Mouse (Mus musculus) cerebellum, adult 2 months (tissue): ENCODE results near the gene Cstb. TPM values are rescaled to one million over a fixed set of nuclear protein-coding genes. Genes with fewer than 3 reads are reported as not detected.
A peak's percentile ranks its signal among the peaks of the same experiment; 100 is the strongest.

Experiments used
- DNase-seq, 2 experiments: peaks; one replicate each; pipeline ENCODE4 v3.0.0; 2021
- H3K27ac ChIP-seq: fragments of 200-500 bp; 2 replicates; pipeline ENCODE4 v1.5.1; 2012; ENCODE audit warnings: low read length, control low read depth, inconsistent platforms; ENCODE audit not compliant: insufficient read depth
- H3K27me3 ChIP-seq: fragments of 200-500 bp; 2 replicates; pipeline ENCODE4 v1.6.1; 2012; ENCODE audit warnings: inconsistent platforms, mild to moderate bottlenecking, low read length, moderate library complexity; ENCODE audit not compliant: control insufficient read depth, insufficient read depth
- H3K4me1 ChIP-seq: fragments of 200-500 bp; 2 replicates; pipeline ENCODE4 v1.6.1; 2011; ENCODE audit warnings: low read length; ENCODE audit not compliant: control insufficient read depth, insufficient read depth
- H3K4me3 ChIP-seq: fragments of 200-500 bp; replicated peaks from 2 replicates; pipeline ENCODE3; 2011; ENCODE audit warnings: mild to moderate bottlenecking, low read depth, low read length, control low read depth; ENCODE audit not compliant: insufficient read depth
- CTCF ChIP-seq: fragments of 200-500 bp; IDR thresholded peaks from 2 replicates; pipeline ENCODE4 v1.5.1; 2011; ENCODE audit warnings: low read depth, mild to moderate bottlenecking, control low read depth, low read length, moderate library complexity, borderline replicate concordance; ENCODE audit not compliant: insufficient read depth
- POLR2A ChIP-seq: fragments of 200-500 bp; IDR thresholded peaks from 2 replicates; pipeline ENCODE4 v1.6.1; 2011; ENCODE audit warnings: low read length, control low read depth, borderline replicate concordance; ENCODE audit not compliant: insufficient read depth
- WGBS: fragments of 180-500 bp; shearing (Covaris S2); methylation state at CpG from one replicate; pipeline ENCODE4 v1.1.7; 2018; 5-methylcytosine and 5-hydroxymethylcytosine counted together
- polyA plus RNA-seq: library from polyadenylated mRNA; depleted of rRNA; stranded (reverse); fragments of >200 nt; gene quantifications from 2 replicates; pipeline ENCODE4 v1.2.3, GENCODE M21; 2012

Cstb gene
- polyA plus RNA-seq, 1 experiment = 112 TPM

DNA sequence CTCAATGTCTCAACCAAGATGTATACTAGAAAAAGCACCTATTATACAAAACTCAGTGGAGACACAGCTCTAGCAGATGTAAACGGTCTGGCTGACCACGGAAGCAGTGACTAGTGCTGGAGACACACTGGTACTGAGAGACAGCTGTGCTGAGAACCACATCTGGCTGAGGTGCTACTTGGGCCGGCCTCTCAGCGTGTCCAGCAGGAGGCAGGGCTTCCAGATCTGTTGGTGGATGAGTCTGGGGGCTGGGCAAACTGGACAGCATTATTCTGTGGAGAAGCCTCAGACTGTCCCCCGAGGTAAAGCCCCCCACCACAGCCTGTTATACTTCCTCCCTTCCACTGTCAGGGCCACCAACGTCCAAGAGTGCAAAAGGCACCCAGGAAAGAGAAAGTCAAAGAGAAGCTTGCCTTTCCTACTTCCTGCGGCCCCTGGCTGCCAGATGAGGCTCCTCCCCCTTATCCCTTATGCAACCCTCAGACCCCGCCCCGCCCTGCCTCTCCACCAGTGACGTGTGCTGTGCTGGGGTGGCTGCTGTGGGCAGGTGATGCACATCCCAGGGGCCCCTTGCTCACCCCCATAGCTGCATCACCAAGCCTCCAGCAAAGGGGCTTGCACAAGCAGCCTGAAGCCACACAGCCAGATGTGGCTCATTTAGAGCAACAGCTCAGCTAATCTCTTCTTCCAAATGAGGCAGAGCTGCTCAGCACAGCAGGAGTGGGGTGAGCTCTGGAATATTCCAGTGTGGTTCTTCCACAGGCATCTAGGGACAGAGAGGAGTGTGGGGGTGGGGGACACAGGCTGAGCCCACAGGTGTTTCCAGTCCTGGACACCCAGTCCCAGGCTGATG, 32.3 kb downstream of the Cstb start:
- DNase-seq = no peak
- TF ChIP-seq POLR2A (no peak), CTCF (no peak)
- Histone ChIP-seq H3K4me1 (peaks cover 41% of the 10 kb centered on the region), H3K4me3 (no peak overlapping the region), H3K27me3 (no peaks in the 10 kb centered on the region), H3K27ac (0 out of 2 replicates have a peak overlapping the region, but pooled peaks have one; percentile 4)
- 67% methylated on average over 10 of the region's 10 CpGs for WGBS

DNA sequence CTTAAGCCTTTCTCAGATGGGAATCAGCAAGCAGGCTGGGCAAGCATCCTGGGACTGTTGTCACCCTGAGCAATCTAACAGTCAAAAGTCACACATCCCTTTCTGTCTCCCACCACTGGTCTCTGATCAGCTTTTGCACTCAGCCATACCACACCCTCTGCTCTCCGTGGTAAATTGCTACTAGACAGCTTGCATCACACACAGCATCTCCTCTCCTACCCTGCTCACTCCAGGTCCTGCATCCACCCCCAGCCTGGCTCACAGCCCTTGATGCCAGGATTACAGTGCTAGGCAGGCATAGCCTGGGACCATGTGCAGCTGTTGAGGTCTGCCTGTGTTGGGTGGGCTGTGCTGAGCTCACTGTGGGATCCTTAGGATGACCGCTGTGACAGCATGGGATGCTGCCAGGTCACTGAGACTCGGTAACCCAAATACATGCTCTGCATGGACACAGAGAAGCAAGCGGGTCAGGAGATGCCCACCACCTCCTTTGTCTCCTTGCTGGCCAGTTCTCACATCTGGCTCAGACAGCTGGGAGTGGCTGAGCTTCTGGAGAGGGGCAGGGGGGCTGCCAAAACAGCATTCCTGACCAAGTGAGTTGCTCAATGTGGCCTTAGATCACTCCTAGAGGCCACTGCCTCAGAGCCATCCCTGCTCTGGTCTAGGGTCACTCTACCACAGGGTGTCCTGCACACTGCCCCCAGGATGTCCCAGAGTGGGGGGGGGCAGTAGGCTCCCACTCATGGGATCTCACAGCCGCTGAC, 33.1 kb downstream of the Cstb start:
- Histone ChIP-seq H3K4me1 (peaks cover 46% of the 10 kb centered on the region), H3K4me3 (no peak overlapping the region), H3K27ac (0 out of 2 replicates have a peak overlapping the region, but pooled peaks have one; percentile 43), H3K27me3 (no peaks in the 10 kb centered on the region)
- WGBS = 28% methylated on average over 5 of the region's 5 CpGs
- no peak for TF ChIP-seq CTCF
- TF ChIP-seq POLR2A = no peak
- no peak for DNase-seq

DNA sequence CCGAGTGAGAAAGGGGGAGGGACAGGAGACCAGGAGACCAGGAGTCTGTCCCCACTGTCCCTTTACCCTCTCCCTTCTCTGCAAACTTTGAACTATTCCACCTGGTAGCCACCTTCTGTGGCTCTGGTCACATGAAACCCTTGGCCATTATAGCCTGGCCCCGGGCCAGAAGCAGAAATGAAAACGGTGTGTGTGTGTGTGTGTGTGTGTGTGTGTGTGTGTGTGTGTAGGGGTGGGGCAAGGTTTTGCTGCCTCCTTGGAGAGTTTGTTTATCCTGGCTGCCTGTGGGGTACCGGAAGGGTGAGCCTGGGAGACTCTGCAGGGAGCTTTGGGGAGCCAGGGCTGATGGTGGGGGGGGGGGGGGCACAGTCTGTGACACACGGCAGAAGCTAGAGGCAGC, 35.0 kb downstream of the Cstb start:
- WGBS = 22% methylated on average over 4 of the region's 5 CpGs
- H3K4me1 ChIP-seq = peaks cover 44% of the 10 kb centered on the region
- no peak overlapping the region for H3K27ac ChIP-seq
- no peak for TF ChIP-seq POLR2A
- TF ChIP-seq CTCF = no peak
- no peak overlapping the region for H3K4me3 ChIP-seq
- no peaks in the 10 kb centered on the region for H3K27me3 ChIP-seq
- DNase-seq = no peak

DNA sequence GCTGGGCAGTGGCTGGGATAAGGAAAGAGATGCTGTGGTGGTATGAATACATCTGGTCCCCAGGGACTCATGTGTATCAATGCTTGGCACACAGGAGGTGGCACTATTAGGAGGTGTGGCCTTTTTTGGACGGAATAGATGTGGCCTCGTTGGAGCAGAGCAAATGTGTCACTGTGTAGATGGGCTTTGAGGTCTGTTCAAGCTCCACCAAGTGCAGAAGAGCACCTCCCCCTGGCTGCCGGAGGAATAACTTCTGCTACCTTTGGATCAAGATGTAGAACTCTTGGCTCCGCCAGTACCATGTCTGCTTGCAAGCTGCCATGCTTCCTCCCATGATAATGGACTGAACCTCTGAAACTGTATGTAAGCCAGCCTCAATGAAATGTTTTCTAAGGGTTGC, 36.3 kb downstream of the Cstb start:
- peaks cover 41% of the 10 kb centered on the region for H3K4me1 ChIP-seq
- no peak for DNase-seq
- TF ChIP-seq CTCF = peak; percentile 22; the same call in 1 of the 2 replicates
- no peak for TF ChIP-seq POLR2A
- no peak overlapping the region for H3K27ac ChIP-seq
- WGBS = 51% methylated on average over 4 of the region's 4 CpGs
- no peak overlapping the region for H3K4me3 ChIP-seq
- H3K27me3 ChIP-seq = no peaks in the 10 kb centered on the region

DNA sequence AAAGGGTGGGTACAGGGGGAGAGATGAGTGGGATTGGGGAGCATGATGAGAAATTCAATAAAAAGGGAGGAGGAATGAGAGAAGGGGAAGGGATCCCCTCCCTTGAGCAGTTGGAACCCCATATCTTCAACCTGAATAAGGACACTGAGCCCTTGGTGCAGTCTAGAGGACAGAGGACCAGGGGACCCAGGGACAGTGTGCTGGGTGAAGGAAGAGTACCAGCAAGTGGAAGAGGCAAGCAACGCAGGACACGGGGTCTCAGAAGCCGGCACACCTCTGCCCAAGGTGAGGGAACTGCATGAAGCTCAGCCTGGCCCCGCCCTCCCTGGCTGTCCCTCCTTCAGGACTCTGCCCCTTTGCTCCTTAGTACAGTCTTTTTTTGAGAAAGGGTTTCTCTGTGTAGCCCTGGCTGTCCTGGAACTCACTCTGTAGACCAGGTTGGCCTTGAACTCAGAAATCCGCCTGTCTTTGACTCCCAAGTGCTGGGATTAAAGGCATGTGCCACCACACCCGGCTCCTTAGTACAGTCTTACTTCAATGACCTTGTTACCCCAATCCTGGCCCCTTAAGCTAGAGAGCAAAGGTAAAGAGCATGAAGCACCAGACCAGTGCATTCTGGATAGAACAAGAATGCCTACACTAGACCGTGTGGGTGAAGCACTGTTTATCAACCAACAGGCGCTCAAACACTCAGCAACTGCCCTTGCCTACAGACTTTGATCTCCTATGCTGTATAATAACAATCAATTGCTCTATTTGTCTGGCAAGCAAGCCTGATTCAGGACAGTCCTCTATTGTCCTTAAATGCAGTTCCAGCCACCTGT, 37.7 kb downstream of the Cstb start:
- Histone ChIP-seq H3K27ac (peak overlapping the region; percentile 85; the same call in 1 of the 2 replicates), H3K27me3 (no peaks in the 10 kb centered on the region), H3K4me3 (peak overlapping the region; percentile 85), H3K4me1 (peaks cover 33% of the 10 kb centered on the region)
- TF ChIP-seq POLR2A (no peak), CTCF (no peak)
- WGBS = 74% methylated on average over 8 of the region's 8 CpGs
- DNase-seq = no peak

DNA sequence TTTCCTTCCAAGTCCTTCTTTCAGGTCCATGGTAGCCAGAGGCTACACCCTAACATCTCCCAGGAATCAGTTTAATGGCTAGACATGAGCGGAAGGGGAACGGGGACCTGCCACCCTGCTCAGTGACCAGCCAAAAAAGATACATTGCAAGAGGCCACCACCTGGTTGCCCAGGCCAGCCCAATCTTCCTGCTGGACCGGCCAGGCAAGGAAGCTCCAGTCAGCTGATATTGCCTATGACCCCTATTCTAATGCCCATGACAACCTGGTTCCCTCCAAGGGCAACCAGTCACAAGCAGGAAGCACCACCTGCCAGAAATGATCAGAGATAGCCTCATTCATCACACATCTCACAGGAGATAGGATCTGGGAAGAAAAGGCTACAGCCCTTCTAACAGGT, 38.3 kb downstream of the Cstb start:
- peak overlapping the region; percentile 85 for H3K27ac ChIP-seq
- TF ChIP-seq CTCF (no peak), POLR2A (no peak)

DNA sequence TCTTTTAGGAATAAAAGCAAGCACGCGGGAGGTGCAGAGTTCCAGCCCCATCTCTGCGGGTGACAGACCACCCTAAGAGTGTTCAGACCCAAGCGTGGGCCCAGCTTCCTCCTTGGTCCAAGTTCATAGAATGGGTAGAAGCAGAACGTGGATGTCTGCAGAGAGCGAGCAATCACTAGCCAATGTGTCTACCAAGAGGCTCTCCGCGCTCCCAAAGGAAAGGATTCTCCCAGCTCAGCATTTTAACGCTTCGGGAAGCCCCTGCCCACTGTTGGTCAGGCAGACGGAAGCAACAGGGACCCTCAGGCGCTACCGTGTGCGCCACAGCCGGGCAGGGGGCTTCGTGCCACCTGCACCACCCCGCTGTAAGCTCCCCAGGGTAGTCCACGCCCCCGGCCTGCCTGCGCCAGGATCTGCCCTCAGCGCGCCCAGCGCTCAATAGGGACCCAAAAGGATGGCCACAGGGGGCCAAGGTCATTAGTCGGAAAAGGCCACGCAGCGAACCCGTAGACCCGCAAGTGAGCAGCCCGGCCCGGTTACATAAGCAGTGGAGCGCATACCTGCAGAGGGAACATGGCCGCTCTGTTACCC, 38.8 kb downstream of the Cstb start:
- TF ChIP-seq CTCF = no peak
- no peak for TF ChIP-seq POLR2A
- H3K4me3 ChIP-seq = peak overlapping the region; percentile 85
- no peak for DNase-seq

More for the DNA sequence above, 38.3 kb downstream of the Cstb start:
- Histone ChIP-seq H3K4me1 (peaks cover 27% of the 10 kb centered on the region), H3K27me3 (no peaks in the 10 kb centered on the region), H3K4me3 (peak overlapping the region; percentile 85)
- 15% methylated on average over 3 of the region's 3 CpGs for WGBS
- DNase-seq = peak; percentile 39 to 46

More for the DNA sequence above, 38.8 kb downstream of the Cstb start:
- Histone ChIP-seq H3K27me3 (no peaks in the 10 kb centered on the region), H3K4me1 (peaks cover 23% of the 10 kb centered on the region), H3K27ac (peak overlapping the region; percentile 85)
- WGBS = 1% methylated on average over 32 of the region's 32 CpGs
